Mouse (Mus musculus): Measurements from ENCODE around the gene Trim10.

Gene Trim10

DNA sequence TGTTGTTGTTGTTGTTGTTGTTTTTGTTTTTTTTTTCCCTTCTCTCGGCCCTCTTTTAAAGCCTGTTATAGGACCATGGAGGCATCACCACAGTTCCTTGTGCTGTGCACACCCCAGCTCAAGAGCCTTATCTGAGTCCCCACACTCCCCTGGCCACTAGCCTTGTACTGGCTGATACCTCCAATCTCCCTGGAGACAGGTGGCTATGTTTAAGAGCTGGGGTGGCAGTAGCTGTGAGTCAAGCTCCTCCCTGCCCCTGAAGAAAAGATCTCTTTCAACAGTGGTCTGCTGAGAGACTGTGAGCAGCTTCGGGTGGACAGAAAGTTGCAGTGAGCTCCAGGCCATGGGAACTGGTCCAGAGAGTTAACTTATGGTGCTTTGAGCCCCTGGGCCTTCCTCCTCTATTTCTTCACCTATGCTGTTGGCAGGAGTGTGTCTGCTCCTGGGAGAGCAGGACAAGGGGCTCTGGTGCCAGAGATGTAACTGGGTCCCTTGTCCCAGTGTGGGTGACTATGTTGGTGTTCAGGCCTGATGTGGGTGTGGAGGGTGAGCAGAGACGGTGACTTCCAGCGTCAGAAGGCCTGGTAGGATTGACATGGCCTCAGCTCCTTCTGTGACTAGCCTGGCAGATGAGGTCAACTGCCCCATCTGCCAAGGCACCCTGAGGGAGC, at the start of gene Trim10:
TSS of gene Trim10 (plus strand) at position 291 of the 671 bp plus-strand sequence.
- DNase-seq (ENCODE audit: low spot score): peak; percentile 28

DNA sequence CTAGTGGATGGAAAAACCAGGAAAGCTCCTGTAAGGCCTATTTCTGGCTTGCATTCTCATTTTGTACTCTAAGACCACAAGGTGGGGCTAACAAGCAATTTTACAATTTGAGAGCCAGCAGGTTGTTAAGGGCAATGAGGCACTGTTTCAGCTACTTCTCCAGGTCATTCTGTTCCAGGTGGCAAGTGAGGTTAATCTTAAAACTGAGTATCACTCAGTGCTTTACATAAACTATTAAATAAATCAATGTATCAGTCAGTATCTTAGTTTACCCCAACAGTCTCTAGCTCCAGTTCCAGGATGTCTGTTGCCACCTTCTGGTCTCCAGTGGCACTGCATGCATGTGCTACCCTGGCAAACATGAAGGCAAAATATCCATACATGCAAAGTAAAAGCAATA, 45.4 kb upstream of the Trim10 start:
- peak; percentile 67 for DNase-seq (ENCODE audit: low spot score)

DNA sequence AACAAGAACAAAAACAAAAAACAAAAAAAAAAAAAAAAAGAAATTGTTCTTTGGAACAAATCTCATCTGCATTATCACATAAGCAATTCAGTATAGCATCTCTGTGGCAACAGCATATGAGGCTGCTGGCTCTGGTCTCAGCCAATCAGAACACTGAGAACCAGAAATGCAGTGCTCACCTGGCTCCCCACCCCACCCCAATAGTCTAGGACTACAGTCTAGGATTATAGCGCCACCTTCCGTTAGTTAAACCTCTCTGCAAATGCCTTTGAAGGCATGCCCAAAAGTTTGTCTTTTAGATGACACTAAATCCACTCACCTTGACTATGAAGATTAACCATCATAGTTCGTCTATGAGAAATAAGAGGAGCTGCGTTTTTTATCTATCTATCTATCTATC, 43.8 kb upstream of the Trim10 start:
- no peak for DNase-seq (ENCODE audit: low spot score)

DNA sequence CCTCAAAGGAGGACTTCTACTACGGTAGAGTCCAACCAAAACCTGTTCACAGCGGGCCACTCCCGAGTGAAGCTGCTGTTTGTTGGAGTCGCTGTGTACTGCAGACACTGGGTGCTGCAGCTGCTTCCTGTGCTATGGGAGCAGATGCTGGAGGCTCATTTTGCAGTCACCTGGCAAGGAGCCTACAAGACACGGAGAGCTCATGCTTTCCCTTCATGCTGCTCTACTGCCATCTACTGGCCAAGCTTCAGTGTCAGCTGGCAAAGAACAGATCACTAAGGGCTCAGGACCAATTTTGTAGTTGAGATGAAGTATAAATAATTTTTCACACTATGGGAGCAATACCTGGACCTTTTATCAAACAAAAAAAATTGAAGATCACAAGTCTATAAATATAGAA, 43.4 kb upstream of the Trim10 start:
- DNase-seq (ENCODE audit: low spot score): peak; percentile 80

DNA sequence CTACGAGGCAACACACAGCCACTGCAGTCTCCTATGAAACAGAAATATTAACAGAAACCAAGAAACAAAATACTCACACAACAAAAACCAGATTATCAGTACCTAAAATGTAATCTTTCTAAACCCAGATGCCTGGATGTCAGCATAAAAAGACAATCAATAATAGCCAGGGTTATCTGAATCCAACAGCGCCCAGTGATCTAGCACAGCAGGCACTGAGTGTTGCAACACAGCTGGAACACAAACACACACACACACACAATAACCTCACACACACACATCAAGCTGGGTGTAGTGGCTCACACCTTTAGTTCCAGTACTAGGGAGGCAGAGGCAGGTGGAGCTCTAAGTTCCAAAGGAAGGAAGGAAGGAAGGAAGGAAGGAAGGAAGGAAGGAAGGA, 40.9 kb upstream of the Trim10 start:
- no peak for DNase-seq (ENCODE audit: low spot score)

DNA sequence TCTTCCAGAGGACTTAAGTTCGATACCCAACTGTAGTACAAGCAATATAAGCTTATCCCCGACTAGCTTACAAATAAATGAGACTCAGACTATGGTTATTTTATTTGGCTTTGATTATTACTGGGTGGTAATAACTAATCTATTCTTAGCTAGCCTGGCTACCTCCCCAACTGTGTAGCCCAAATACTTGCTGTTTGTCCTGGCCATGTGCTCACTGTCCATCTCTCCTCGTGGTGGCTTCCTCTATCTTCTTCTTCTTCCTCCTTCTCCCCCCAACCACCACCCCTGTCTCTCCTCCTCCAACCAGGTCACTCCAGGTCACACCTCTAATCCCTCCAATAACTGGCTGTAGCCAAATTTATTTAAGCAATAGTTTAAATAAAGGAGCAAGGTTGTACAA, 38.9 kb upstream of the Trim10 start:
- no peak for DNase-seq (ENCODE audit: low spot score)

DNA sequence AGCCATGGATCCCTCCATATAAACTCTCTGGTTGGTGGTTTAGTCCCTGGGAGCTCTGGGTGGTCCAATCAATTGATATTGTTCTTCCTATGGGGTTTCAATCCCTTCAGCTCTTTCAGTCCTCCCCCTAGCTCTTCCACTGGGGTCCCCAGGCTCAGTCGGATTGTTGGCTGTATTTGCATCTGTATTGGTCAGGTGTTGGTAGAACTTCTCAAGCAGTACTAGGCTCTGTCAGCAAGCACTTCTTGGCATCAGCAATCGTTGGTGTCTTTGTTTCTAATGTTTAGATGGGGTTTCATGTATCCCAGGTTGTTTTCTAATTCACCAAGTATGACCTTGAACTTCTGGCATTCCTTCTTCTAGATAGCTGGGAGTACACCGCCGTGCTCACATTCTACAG, 36.7 kb upstream of the Trim10 start:
- no peak for DNase-seq (ENCODE audit: low spot score)

DNA sequence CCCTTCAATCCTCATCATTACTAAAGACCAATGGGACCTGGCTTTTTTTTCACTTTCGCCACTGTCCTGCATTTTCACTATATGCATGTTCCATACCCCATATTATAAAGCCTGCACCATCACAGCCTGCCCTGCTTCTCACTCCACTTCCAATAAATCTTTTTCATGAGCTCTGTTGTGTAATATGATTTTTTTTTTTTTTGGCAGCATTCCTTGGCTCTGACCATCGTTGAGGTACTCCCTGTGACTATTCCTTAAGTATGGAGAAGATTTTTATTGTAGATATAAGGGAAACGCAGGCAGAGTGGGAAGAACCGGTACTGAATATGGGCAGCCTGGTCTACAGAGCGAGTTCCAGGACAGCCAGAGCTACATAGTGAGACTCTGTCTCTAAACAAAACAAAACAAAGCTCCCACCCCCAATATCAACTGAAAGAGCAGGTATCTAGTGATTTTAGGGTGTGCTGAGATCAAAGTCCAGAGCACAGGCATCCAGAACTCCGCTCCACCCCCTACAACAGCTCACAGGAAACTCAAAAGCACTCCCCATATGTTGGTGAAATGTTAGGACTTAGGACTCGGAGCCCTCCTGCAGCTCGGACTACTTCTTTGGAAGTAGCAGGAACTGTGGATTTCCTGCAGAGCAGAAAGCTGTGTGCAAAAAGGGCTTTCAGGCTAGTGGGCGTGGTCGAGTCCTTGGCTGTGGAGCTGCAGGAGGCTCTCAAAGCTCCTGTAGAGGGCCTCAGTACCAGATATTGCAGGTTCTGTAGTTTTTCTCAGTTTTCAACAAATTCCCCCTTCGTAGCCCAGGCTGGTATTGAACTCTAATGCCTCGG, 33.6 kb upstream of the Trim10 start:
- peak; percentile 82 for DNase-seq (ENCODE audit: low spot score)

DNA sequence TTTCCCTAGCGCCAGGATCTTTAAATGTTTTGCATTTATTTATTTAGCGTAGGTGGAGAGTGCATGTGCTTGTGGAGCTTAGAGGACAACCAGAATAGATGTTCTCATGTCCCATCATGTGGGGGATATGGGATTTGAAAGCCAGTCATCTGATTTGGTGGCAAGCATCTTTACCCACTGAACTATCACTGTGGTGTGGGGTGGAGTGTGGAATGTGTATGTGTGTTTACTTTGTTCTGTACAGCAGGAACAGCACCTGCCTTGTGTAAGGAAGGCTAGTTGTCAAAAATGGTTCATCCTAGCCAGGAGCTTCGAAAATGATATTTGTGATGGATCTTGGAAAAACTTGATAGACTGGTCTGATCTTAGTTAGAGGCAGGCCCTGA, 33.0 kb upstream of the Trim10 start:
- peak; percentile 5 for DNase-seq (ENCODE audit: low spot score)

DNA sequence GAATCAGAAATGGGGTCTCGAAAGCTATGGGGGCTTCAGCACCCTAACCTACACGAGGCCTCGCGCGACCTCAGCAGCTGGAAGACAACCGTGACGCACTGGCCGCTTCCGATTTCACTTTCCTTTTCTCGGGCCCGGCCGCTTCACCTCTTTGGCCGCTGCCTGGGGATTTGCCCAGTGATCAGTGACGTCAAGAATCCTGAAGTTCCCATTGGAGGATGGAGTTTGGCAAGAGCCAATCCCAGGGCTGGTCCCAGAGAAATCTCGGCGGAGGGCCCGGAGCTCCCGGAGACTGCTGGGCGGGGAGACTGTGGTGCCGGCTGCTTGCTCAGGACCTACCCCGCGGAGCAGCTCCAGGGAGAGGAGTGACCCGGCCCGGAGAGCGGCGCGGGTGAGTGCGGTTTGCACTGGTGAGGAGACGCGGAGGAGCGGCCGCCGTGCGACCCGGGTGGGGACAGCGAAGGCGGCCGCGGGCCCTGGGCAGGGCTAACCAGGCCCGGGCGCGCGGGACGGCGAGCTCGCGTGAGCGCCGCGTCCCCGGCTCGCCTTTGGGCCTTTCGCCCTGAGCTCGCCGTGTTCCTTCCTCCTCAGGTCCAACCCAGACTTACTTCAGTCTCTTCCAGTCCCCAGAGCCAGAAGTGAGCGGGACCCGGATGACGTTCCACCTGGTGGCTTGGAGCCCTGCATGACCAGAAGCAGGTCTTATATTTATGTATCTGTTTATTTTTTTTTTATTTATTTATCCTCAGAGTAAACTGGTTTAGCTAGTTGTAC, 32.3 kb upstream of the Trim10 start, which contains the start of gene Trim26:
TSS of gene Trim26 (plus strand) at position 261 of the 774 bp plus-strand sequence.
- peak; percentile 97 for DNase-seq (ENCODE audit: low spot score)

DNA sequence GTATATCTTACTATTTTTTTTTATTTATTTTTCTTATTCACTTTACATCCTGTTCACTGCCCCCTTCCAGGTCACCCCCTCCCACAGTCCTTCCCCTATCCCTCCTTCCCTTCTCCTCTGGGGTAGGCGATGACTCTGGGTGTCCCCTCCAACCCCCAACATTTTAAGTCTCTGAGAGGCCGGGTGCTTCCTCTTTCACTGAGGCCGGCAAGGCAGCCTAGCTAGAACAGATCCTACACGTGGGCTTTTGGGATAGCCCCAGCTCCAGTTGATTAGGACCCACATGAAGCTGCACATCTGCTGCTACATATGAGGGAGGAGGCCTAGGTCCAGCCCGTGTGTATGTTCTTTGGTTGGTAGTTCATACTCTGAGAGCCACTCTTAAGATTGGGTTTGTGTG, 30.4 kb upstream of the Trim10 start:
- no peak for DNase-seq (ENCODE audit: low spot score)

DNA sequence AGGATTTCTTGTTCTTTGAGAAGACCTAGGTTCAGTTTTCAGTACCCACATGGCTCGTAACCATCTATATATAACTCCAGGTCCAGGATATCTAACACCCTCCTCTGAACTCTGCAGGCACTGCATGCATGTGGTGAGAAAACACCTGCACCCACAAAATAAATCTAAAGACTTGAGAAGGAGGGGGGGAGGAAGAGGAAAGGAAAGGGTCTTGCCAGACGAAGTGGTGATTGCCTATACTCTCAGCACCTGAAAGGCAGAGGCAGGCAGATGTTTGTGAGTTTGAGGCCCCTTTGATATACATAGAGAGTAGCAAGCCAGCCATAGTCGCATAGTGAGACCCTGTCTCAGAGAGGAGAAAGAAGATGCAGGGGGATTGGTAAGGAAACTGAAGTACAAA, 29.4 kb upstream of the Trim10 start:
- no peak for DNase-seq (ENCODE audit: low spot score)

DNA sequence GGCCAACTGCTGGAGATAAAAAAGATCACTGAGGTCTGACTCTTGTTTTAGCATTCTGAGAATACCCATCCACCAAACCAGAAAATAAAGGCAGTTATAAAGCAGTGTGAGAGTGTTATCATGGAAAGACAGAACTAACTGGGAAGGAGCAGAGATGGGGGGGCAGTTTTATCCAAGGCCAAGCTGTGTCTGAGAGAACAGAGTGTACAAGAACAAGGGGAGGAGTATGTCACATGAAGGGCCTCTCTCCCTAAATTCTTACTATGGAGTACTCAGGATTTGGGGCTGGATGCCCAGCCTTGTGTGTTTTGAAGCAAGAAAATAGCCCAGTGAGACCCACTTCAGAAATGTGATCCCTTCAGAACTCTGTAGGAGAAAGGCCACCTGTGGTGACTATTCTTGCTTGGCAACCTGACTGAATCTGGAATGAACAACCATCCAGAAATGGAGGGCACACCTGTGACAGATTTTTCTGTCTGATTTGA, 28.4 kb upstream of the Trim10 start:
- DNase-seq (ENCODE audit: low spot score): no peak

DNA sequence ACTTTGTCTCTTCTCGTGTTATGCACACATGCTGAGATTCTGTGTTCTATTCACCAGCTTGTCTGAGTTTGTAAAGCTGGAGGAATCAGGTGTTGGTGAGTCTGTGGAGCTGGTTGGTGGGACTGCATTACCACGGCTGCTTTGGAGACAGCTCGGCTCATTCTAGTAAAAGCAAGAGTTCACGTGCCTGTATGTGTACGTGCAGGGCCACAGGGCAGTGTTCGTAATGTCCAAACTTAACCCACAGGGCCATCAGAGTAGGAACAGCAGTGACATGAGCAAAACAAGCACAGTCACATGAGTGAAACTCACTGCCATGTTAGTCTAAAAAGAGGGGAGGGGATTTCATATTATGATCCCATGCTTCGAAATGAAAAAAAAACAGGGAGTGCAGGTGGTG, 25.7 kb upstream of the Trim10 start:
- no peak for DNase-seq (ENCODE audit: low spot score)

DNA sequence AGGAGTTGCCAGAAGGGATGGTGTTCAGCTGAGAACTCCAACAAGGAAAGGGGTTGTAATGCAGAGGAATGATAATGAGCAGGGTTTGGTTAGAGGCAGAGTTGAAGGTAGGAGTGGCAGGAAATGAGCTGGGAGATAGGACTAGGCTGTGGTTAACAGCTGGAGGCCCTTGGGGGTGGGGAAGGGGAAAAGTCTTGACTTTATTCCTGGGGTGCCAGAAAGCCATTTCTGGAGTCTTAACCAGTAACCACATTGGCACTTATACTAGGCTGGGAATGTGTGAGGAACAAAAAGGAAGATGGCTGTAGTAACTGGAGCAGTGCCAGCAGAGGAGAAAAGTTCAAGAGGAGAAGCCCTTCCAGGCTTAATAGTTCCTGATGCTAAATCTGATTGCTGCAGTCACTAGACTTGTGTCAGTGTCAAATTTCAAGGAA, 25.1 kb upstream of the Trim10 start:
- DNase-seq (ENCODE audit: low spot score): no peak

DNA sequence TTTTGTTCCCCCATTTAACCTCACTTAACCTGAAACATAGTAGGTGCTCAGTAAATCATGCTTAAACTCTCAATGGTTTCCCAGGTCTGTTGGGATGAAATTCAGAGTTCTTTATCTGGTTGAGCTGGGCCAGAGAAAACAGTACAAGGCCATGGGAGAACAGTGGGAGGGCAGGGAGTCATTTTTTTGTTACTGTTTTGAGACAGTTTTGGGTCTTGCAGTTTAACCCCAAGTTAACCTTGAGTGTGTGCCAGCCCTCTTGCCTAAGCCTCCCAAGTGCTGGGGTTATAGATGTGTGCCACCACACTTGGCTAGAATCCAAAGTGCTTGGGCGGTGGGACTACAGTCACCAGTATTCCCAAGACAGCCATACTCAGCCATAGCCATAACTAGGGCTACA, 24.6 kb upstream of the Trim10 start:
- DNase-seq (ENCODE audit: low spot score): no peak

DNA sequence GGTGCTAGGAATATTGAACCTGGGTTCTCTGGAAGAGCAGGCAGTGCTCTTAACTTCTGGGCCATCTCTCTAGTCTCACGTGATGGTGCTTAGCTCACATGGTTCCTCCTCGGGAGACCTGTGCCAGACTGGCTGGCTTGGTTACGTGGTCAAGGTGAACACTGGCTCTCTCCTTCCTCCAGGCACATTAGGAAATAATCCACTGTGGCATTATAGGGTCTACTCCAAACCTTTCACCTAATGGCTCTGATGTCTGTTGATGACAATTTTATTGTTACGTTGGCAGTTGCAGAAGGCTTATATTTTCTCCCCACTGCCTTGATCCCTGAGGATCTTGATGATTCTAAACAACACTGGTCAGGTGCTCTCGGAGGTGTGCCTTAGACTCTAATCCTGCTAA, 20.5 kb upstream of the Trim10 start:
- DNase-seq (ENCODE audit: low spot score): no peak

DNA sequence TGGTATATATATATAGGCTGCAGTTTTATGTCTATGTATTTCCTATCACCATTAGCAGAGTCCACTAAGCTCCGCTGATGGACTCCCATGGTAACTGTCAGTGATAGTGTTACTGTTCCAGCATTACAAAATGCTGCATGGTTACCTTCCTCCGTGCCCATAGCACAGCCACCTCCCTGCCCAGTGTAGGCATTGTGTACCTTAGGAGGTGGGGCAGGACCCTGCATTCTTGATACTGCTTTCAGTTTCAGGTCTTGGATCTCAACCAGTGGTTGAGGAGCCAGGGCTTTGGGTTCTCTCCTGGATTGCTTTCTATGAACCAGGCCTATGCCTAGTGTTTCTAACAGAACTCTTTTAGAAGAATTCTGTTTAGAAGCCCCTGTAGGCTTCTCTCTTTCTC, 19.4 kb upstream of the Trim10 start:
- no peak for DNase-seq (ENCODE audit: low spot score)

DNA sequence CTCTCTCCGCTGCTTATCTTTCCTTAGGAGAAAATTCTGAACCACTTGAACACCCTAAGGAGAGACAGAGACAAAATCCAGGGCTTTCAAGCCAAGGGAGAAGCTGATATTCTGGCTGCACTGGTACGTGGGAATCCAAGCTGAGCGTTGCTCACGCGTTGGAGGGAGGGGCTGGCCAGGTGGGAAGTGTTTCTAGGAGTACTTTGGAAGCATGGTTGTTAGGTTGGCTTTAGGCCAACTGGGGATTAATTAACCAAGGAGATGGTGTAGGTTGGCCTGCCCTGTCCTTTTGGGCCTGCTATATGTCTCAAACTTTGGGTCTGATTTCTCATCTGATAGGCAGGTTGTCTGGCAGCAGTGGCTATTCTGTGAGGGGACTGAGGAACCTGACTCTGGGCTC, 18.2 kb upstream of the Trim10 start:
- no peak for DNase-seq (ENCODE audit: low spot score)

DNA sequence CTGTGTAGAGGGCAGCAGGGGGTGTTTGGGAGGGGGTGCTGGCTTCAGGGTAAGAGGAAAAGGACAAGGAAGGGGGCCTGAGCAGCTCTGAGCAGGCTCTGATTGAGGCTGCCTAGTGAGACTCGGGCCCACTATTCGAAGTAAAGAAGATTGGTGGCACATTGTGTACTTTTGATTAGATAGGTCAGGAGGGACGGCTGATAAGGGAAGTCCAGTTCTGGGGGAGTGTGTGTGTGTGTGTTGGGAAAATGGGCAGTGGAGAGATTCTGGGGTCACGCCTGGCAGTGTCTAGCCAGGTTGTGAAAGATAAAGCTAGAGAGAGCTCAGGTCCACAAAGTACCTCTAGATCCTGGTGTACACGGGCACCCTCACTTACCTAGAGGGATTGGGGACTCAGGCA, 17.7 kb upstream of the Trim10 start:
- DNase-seq (ENCODE audit: low spot score): no peak

DNA sequence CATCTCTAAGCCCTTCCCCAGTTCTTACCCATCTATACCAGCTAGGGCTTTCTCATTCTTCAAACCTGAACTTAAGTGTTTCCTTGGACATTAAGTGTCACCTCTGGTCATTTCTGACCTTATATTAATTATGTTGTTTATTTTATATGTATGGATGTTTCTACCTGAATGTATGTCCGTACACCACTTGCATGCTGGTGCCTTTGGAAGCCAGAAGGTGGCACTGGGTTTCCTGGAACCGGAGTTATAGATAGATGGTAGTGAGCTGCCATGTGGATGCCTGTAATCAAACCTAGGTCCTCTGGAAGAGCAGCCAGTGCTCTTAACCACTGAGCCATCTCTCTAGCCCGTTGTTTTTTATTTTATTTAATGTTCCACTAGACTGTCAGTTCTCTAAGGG, 13.9 kb upstream of the Trim10 start:
- DNase-seq (ENCODE audit: low spot score): no peak

DNA sequence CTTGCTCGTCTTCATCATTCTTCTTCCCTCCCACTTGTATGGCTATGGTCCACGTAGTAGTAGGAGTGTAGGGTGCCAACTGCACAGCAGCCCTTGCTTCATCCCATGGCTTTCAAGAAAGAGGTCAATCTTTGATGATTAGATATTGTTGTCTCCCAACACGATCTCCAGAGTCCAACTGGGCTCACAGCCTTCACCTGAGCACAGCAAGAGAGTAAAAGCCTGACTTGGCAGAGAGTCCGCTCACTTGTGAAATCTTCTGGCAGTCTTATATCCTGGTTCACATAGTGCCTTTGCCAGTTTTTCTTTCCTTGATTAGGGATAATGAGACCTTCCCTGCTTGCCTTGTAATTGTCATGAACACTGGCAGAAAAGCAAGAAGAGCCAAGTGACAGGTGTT, 13.1 kb upstream of the Trim10 start:
- no peak for DNase-seq (ENCODE audit: low spot score)

DNA sequence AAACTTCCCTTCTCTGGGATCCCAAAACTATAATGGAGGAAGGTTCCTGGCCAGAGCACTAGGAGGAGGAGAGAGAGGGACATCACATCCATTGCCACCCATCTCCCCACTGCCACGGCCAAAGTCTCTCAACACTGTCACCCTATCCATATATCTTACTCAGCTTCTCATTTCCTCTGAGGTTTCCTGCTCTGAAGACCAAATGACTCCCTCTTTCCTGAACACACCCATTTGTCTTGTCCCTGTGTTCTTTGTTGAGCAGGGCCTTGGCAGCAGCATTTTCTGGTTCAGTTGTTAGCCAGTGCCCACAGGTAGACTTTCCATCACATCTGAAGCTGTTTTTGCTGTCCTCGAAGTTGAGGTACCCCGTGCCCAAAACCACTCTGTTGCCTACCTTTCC, 11.2 kb upstream of the Trim10 start:
- no peak for DNase-seq (ENCODE audit: low spot score)

All from embryo, embryonic 10 days (tissue).